Mouse (Mus musculus) testis, adult 2 months (tissue): Measurements from ENCODE around the gene Ndrg2.

Experiments
- CTCF ChIP-seq: fragments of 200-500 bp; IDR thresholded peaks from 2 replicates; pipeline ENCODE4 v1.5.1; 2012; ENCODE audit warnings: low read depth, mild to moderate bottlenecking, inconsistent platforms, low read length, moderate library complexity; ENCODE audit not compliant: control insufficient read depth, insufficient read depth, insufficient replicate concordance
- POLR2A ChIP-seq: fragments of 200-500 bp; IDR thresholded peaks from 2 replicates; pipeline ENCODE4 v1.6.1; 2012; ENCODE audit warnings: low read depth, mild to moderate bottlenecking, inconsistent platforms, low read length, moderate library complexity; ENCODE audit not compliant: control insufficient read depth

GRCm38 (mm10) chr14:51893094-51893794 lies 20.7 kb downstream of the Ndrg2 start:
- TF ChIP-seq POLR2A (no peak), CTCF (no peak)
